Mouse (Mus musculus) spleen, postnatal 10 days (tissue): ENCODE data around the gene Pgpep1.

Experiments
- DNase-seq, 2 experiments: peaks; one replicate each; pipeline ENCODE4 v3.0.0; 2021 to 2022; ENCODE audit warnings: low spot score in 2 of 2

Pgpep1 gene

DNA sequence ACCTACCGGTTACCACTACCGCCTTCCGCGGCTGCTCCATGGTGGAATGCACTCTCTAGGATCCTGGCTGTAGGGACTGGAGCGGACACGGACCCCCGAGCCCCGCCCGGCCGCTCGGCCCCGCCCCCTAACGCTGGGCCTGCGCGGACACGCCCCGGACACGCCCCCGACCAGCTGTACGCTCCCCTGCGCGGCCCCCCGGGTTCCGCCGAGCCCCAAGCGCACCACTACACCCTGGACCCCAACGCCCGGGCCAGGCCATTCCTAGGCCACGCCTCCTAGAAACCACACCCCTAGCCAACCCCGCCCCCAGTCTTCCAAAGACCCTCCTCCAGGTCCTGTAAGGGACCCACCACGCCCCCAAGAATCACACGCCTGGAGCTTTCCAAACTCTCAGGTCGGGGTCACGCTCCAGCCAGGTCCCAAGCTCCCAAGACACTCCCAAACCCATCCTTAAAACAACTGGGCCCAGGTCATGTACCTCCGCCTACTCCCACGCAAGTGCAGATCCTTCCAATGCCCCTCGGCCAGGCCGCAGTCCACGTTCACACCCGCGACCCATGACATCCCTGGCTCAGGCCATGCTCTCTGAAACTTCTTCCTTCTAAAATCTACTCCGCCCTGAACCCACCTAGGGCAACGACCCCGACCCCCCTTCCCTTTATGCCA lies 450 bp downstream of the Pgpep1 start:
- DNase-seq = peak; percentile 79 to 90

DNA sequence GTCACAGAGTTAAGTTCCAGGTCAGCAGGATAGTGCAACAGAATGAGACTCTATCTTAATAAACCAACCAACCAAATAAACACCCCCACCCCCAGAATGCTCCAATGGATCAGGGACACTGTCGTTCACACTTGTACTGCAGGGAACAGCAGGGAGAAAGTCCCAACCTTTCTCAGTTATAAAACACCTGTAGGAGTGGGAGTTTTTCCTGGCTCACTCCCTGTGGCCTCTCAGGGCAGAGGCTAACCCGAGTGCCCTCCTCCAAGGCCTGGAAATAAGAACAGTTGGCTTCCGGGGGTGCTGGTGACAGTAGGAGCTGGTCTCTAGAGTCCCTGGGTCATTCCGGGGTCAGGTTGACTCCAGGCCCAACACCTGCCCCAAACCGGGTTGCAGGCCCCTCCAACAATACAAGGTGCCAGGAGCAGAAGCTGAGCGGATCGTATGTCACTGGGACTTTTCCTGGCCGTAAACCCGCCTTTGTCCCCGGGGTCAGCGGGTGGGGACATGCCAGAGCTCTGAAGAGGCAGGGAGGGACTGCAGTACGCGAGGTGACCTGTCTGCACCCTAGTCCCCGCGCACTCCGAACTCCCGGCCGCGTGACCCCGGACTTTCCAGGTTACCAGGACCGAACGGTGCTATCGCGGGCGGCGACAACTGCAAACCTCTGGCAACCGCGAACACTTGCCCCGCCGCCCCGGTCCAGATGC lies 1.1 kb downstream of the Pgpep1 start:
- no peak for DNase-seq

DNA sequence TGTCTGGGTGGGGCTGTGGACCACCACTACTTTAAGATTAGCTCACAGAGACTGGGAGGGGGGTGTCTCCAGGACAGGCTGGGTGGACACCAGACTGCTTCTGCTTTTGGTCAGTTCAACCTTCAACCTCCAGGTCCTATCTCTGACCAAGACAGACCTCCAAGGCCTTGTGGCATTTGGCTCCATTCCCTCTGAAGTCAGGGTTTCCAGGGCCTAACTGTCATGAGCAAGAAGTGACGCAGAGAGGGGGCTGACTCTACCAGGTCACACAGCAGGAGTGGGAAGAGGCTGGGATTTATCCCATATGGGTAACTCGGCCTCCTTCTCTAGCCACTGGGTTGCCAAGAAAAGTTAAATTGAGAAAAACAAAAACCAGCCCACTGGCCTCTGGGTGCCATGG lies 2.4 kb downstream of the Pgpep1 start:
- no peak for DNase-seq

- no peak for DNase-seq
These were observed 3.0 kb downstream of the Pgpep1 start for GRCm38 (mm10) chr8:70657214-70657613.

GRCm38 (mm10) chr8:70656193-70656790 lies 3.9 kb downstream of the Pgpep1 start:
- DNase-seq = no peak

DNA sequence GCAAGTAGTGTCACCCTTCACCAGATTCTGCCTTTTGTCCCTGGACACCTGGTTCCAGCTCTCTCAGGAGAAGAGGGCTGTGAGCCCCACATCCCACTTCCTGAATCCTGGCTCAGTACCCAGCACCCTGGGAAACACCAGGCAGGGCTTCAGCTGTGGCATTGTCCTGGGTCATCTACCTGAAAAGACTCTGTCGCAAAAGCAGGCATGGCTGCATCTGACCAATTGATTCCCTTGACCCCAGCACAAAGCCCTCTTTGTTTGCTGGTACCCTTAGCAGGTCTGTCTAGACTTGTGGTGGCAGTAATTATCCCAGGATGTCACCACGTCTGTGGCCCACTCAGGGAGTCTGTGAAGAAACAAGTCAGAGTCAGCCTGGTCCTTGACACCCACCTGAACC lies 4.7 kb downstream of the Pgpep1 start:
- no peak for DNase-seq

DNA sequence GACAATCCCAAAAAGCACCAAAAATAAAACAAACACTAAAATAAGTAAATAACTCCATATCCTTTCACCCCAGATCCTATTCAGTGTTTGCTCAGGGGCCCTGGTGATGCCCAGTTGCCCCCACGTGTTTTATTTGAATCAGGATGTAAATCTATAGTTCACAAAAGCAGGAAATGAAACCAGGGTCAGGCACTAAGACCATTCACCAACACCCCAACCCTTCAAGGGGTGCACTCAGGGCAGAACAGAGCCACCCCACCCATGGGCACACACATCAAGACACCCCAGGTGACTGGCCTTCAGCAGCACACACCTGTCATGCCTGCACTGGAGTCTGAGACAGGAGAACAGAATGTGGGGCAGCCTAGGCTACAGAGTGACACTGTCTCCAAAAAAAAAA lies 6.1 kb downstream of the Pgpep1 start:
- DNase-seq = no peak

DNA sequence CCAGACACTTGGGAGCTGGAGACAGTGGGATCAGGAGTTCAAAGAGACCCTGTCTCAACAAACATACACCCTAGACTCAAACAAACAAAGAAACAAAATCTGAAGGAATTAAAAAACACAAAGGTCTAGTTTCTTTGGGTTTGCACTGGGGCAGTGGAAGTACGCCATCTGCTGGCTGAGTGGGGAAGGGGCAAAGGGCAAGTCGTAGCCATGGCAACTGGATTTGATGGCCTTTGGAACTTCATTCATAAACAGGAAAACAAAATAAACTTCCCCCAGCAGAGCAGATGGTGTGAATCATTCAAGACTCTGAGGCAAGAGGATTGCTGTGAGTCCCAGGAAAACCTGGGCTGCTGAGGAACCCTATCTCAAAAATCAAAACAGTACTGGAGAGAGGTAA lies 7.0 kb downstream of the Pgpep1 start:
- peak in 1 of 2 experiments; percentile 75 for DNase-seq

GRCm38 (mm10) chr8:70650351-70650750 lies 9.8 kb downstream of the Pgpep1 start:
- no peak for DNase-seq

GRCm38 (mm10) chr8:70649324-70649723 lies 10.9 kb downstream of the Pgpep1 start:
- DNase-seq = peak in 1 of 2 experiments; percentile 57

DNA sequence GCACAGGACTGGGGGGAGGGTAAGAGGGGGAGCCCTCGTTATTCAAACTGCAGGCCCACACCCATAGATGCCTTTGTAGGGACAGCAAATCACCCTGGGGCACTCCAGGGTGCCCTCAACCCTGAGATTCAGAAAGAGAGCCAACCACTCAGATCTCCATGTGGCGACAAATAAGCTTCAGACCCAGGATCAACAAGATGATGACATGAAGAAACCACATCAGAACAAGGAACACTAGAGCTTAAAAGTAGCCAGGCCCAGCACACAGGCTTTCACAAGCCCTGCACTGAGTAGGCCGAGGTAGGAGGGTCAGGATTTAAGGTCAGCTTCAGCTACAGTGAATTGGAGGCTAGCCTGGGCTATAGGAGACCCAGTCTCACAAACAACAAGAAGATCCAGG lies 11.3 kb downstream of the Pgpep1 start:
- DNase-seq = no peak

GRCm38 (mm10) chr8:70648164-70648442 lies 12.1 kb downstream of the Pgpep1 start:
- DNase-seq = no peak

GRCm38 (mm10) chr8:70647343-70648163 lies 12.6 kb downstream of the Pgpep1 start:
- DNase-seq = no peak

DNA sequence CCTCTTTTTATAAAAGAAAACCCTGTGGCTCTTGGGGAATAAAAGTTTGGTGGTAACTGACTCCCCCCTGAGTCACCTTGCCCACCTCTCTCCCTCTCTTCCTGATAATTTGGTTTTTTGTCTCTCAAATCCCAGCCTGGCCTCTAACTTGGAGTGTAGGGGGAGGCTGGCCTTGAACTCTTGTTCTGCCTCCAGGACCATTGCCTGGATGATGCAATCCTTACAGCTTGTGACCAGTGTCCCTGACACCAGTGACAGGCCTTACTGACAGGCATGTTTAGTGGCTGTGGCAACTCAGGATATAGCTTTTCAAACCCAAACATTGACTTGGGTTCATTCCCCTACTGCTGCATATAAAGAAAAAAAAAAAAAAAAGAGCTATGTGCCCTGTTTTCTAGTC lies 13.4 kb downstream of the Pgpep1 start:
- DNase-seq = no peak

DNA sequence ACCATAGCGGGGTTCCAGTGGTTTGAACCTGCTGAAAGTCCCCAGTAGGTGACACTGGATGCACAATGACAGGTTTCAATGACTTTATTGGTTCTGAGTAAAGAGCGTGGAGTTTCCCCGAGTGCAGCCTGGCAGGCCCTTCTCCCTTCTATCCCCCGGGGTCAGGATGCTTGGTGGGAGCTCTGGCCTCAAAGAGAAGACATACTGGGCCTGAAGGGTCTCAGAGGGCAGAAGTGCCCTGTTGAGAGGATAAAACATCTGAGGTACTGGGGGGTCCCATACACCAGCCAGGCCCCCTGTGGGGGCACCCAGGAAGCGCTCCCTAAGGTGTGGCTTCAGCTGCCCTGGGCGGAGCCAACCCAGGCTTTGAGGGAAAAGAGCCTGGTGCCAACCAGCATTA lies 13.8 kb downstream of the Pgpep1 start:
- no peak for DNase-seq

GRCm38 (mm10) chr8:70645501-70646224 lies 14.5 kb downstream of the Pgpep1 start:
- DNase-seq = no peak

DNA sequence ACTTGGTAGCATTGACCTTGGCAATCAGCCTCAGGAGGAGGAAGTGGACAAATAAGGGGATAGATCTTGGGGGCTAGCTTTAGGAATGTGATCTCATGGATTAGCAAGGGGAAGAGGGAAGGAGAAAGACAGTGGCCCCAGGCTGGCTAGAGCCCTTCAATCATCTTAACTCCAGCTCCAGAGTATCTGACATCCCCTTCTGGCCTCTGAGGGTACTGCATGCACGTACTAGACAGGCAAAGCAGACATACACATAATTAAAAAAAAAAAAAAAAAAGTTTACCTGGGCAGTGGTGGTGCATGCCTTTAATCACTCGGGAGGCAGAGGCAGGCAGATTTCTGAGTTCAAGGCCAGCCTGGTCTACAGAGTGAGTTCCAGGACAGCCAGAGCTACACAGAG lies 16.1 kb downstream of the Pgpep1 start:
- DNase-seq = peak in 1 of 2 experiments; percentile 76

GRCm38 (mm10) chr8:70643019-70643418 lies 17.2 kb downstream of the Pgpep1 start:
- DNase-seq = no peak

GRCm38 (mm10) chr8:70638752-70639151 lies 21.4 kb downstream of the Pgpep1 start:
- DNase-seq = no peak

GRCm38 (mm10) chr8:70636838-70637237 lies 23.4 kb downstream of the Pgpep1 start:
- no peak for DNase-seq

- DNase-seq = peak in 1 of 2 experiments; percentile 45
These were observed 24.7 kb downstream of the Pgpep1 start for GRCm38 (mm10) chr8:70635527-70635926.

DNA sequence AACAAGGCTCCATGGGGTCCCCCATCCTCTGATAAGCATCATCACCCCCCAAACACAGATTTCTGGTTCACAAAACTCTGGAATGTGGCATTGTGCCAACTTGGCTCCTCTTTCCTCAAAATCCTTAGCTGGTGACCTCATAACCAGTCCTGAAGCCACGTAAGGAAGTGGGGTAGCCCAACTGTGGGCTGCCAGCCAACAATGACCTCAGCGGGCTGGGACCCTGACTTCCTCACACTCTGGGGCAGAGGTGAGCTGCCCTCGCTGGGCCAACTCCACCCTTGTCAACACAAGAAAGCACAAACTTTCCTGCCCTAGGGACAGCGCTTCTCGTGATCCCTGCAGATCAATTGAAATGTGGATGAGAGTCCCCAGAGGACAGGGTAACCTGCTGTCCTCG lies 26.1 kb downstream of the Pgpep1 start:
- DNase-seq = no peak
